In the genomic region with DNA sequence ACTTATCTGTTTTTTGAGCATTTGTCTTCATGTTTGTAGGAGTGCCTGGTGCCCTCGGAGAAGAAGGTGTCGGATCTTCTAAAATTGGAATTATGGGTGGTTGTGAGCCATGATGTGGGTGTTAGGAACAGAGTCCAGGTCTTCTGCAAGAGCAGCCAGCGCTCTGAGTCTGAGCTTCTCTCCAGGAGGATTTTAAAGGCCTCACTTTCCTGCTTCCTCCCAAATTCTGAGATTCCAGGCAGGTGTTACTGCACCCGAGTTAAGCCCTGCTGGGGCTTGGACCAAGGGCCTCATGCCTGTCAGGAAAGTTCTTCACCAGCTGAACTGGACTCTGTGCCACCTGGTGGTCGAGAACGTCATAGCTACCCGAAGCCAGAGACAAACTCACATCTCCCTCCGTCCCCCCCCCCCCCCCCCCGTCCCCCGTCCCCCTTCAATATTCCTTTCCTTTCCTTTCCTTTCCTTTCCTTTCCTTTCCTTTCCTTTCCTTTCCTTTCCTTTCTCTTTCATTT, we compare ENCODE assay signal across 9 mouse cellular contexts. TPM values are rescaled to one million over a fixed set of nuclear protein-coding genes. Genes with fewer than 3 reads are reported as not detected.
A peak's percentile ranks its signal among the peaks of the same experiment; 100 is the strongest.
DNase-seq lines count a peak whose midpoint lies in the region; ATAC-seq lines count a peak whose summit lies in the region.
"Had no signal": no experiment of that assay in that cellular context is flagged by ENCODE, and none has a peak within 500 bp of the region (broad histone marks: within the 10 kb centered on the region; RNA-seq: fewer than 3 reads in every experiment).

No protein-coding gene starts in this region.

- no peaks in the 10 kb centered on the region for H3K36me3 ChIP-seq in splenic B cell, adult 2 months (ENCODE audit: control insufficient read depth, insufficient read depth, low read length, poor library complexity, severe bottlenecking)
- H3K36me3 ChIP-seq: liver, embryonic 13.5 days had no signal

- peak; percentile 80 for DNase-seq in CD4-positive, CD25-positive, alpha-beta regulatory T cell, adult 2 months (ENCODE audit: low read depth, low spot score)
- DNase-seq in layer of hippocampus, adult 11-12 months (ENCODE audit: low spot score): peak; percentile 25
- DNase-seq in layer of hippocampus, adult 9-10 months (ENCODE audit: low spot score): no peak
- DNase-seq in MN1 (ENCODE audit: low spot score): peak; percentile 36
- peak; percentile 72 to 81 for DNase-seq in kidney, postnatal 25 days
- peak; percentile 80 for DNase-seq in splenic B cell, adult 2 months (ENCODE audit: low read depth, low spot score)
- DNase-seq in c-Kit-positive CD71-positive TER-119-positive erythroid progenitor cells, embryonic 14.5 days (ENCODE audit: low spot score): no peak
- DNase-seq: liver, embryonic 13.5 days had no signal

- ATAC-seq in CD4-positive, CD25-positive, alpha-beta regulatory T cell, adult 4 months: no peak

- no peaks in the 10 kb centered on the region for H3K27me3 ChIP-seq in splenic B cell, adult 2 months (ENCODE audit: control insufficient read depth, insufficient read depth, low read length, poor library complexity, severe bottlenecking)
- H3K27me3 ChIP-seq: liver, embryonic 13.5 days had no signal

RNA-seq across cellular contexts. Expression of gene Chaf1b, which starts 31.7 kb away (rescaled TPM):
- 10 to 100 TPM; 15.2 to 25.6 TPM for polyA plus RNA-seq in CD4-positive, CD25-positive, alpha-beta regulatory T cell, adult 4 months (2017; shearing (Covaris generic))

Comparison
In these comparisons a context has a peak if more than half of its experiments do, and no peak if none do; other contexts are left out.
1. DNase-seq: peak in CD4-positive, CD25-positive, alpha-beta regulatory T cell, adult 2 months (single experiment), layer of hippocampus, adult 11-12 months (single experiment), MN1 (single experiment), kidney, postnatal 25 days (2 of 2) and splenic B cell, adult 2 months (single experiment); none in layer of hippocampus, adult 9-10 months (single experiment) and c-Kit-positive CD71-positive TER-119-positive erythroid progenitor cells, embryonic 14.5 days (single experiment).